Mouse (Mus musculus) Patski (cell line): Measurements from ENCODE around the gene Gm45062. TPM values are rescaled to one million over a fixed set of nuclear protein-coding genes. Genes with fewer than 3 reads are reported as not detected.

Source experiments
- ATAC-seq: fragments of 100-300 bp; one replicate; pipeline ENCODE4 v1.8.0; 2021
- CTCF ChIA-PET: fragments of 350-600 bp; sonication (Branson Sonifier 250); formaldehyde crosslinking; loops from one replicate; lab custom pipeline; 2022; ENCODE audit warnings: inconsistent platforms; lab: Charles Lee
- POLR2A ChIA-PET: fragments of 350-600 bp; sonication (Branson Sonifier 250); formaldehyde crosslinking; loops from one replicate; lab custom pipeline; 2022; ENCODE audit warnings: antibody characterized with exemption, inconsistent platforms; lab: Charles Lee
- DNase-seq: peaks from one replicate; pipeline ENCODE4 v3.0.0-alpha.2; 2011; ENCODE audit warnings: low read depth, low spot score
- H3K27me3 ChIP-seq: fragments of 371-371 bp; one replicate; pipeline ENCODE4 v1.5.1; 2021
- CTCF ChIP-seq: fragments of 100-300 bp; IDR thresholded peaks from one replicate; pipeline ENCODE4 v1.5.1; 2021
- in situ Hi-C: fragments of 300-500 bp; cut with MboI; formaldehyde crosslinking; loops from 3 replicates; pipeline ENCODE4 v1.11.1; 2018; ENCODE audit warnings: low pct_unique_long_range_greater_than_20kb, mixed read lengths
- polyA plus RNA-seq: library from polyadenylated mRNA; unstranded; gene quantifications from one replicate; pipeline ENCODE4 v1.2.3, GENCODE M21; 2021

The Gm45062 gene
- polyA plus RNA-seq, 1 experiment from 2014 or later = 3.9 TPM

DNA sequence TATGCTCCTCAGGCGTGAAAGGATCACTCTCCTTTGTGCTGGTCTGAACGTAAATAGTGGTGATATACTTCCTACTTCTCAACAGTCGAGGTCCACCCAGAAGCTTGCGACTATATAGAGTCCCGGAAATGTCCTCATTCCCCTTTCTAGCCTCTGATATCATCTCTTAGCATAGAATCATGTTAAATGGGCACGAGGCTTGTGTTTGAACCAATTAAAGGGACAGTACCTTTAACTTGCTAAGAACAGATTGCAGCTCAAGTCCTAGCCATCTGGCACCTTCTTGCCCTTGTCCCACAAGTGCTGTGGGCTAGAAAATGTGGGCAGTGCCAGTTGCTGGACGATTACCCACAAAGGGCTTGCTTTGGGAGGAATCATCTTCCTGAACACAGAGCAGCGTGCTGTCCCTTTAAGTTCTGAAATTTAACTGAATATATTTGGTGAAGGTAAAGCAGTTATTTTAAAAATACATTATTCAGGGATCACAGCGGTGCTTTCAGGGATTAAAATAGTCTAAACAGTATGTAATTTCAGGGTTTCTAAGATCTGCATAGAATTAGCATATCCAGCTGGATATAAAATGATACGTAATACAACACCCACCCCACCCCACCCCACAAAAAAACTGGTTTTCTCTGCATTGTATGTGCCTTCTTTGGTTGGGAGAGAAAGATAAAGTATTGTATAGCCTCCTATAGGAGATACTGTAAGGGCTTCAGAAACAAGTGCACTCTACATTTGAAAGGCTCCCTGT lies 153.8 kb downstream of the Gm45062 start:
- in situ Hi-C loops = no loop called here
- TF ChIP-seq CTCF = no peak
- ChIA-PET CTCF (interaction anchor here (0.6 to 1.2 kb wide), 4 partner anchors 12 to 136 kb away, joined by 3 to 4 read pairs (median 3); no protein-coding TSS in a partner anchor), POLR2A (no interaction called here)
- DNase-seq (no peak), ATAC-seq (no peak)
- H3K27me3 ChIP-seq = no peaks in the 10 kb centered on the region

DNA sequence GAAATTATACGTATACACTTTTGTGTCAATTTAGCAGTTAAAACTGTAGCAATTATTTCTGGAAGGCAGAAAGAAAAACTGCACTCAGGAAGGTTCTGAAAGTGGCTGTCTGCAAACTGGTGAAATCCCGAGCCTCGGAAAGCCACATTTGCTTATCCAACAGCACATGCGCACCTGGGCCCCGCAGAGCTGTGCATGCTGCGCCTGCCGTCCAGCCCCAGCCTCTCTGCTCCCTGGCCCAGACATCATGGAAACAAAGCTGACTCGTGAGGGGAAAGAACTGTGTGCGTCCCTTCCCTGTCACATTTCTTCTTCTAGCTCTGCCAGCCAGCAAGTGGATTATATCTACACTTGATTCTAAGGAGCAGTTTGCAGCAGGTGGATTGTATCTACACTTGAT lies 154.8 kb downstream of the Gm45062 start:
- no peaks in the 10 kb centered on the region for H3K27me3 ChIP-seq
- ChIA-PET CTCF (no interaction called here), POLR2A (no interaction called here)
- DNase-seq (no peak), ATAC-seq (no peak)
- in situ Hi-C loops = no loop called here
- TF ChIP-seq CTCF = no peak

DNA sequence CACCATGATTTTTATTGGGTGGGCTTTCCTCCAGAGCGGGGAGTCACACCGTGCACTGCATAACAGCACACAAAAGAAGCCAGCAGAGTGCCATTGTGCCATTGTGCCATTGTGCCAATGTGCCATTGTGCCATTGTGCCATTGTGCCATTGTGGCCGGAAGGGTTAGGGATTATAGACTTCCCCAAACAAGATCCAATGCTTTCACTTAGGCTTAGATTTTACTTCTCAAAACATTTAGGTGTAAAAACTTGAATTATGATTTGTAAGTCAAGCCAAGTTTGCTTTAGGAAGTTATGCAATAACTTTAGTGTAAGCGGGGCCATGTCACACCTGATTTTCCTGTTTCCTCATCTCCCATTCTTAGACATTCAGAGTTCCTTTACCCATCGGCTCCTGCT lies 156.6 kb downstream of the Gm45062 start:
- CTCF ChIA-PET = interaction anchor here (1.4 kb wide), 1 partner anchor 9 kb away, joined by 5 read pairs; no protein-coding TSS in a partner anchor
- TF ChIP-seq CTCF = no peak
- no peaks in the 10 kb centered on the region for H3K27me3 ChIP-seq
- in situ Hi-C loops = no loop called here
- POLR2A ChIA-PET = no interaction called here
- DNase-seq (no peak), ATAC-seq (no peak)

DNA sequence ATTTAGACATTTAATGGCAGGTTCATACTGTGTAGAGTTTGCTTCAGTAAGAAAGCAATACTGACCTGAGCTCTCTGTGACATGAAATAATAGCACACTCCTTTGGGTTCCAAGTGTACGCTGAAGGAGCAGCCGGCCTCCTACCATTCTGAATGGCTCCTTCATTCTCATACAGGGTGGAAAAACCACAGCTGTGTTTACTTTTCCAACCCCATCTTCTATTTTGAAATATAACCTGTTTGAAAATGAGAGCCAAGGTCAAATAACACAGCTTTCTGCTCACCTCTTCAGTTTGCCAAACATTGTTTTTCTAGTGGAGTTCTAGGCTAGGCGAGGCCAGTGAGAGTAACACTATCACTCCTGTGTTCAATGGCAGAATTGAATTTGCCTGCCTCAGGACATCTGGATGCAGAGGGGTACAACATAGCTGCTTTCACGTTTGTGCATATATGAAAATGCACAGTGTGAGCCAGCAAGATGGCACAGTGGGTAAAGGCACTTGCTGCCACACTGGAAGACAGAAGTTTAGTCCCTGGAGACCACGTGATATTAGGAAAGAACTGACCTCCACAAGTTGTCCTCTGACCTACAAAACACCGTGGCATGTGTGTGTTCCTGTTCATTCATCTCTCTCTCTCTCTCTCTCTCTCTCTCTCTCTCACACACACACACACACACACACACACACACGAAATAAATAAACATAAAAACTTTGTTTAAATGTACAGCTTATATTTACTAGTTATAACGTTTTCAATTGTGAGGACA lies 157.7 kb downstream of the Gm45062 start:
- no peak for TF ChIP-seq CTCF
- in situ Hi-C loops = no loop called here
- CTCF ChIA-PET = no interaction called here
- no peak for DNase-seq
- ATAC-seq = no peak
- H3K27me3 ChIP-seq = no peaks in the 10 kb centered on the region
- POLR2A ChIA-PET = interaction anchor here (0.7 kb wide), 1 partner anchor 137 kb away, joined by 3 read pairs; no protein-coding TSS in a partner anchor

DNA sequence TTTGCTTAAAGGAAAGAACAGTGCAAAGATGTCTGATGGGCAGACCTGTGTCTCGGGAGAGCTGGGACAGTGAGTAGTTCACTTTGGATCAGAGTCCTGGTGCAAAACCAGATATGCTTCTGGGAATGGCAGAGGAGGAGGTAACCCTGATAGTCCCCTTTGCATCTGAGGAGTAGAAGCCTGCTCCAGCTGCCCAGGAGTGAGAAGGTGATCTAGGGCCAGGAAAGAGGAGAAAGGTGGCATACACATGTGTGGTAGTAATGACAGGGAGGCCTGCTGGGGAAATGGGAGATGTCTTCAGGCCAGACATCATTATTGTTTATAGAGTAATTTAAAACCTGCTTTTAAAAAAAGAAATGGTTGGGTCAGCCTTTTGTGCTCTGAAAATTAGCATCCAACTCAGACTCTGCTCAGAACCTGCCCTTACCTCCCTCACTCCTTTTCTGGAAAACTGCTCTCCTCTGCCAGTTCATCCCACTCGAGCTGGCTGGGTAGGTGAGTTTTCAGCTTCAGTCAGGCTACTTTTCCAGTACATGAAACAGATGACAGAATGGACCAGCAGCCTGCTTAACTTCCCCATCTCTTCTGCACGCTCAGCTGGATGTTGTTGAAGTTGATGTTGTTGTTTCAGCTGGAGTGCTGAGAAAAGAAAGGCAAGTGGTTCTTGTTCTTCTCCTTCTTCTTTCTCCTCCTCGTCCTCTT lies 160.4 kb downstream of the Gm45062 start:
- TF ChIP-seq CTCF = no peak

DNA sequence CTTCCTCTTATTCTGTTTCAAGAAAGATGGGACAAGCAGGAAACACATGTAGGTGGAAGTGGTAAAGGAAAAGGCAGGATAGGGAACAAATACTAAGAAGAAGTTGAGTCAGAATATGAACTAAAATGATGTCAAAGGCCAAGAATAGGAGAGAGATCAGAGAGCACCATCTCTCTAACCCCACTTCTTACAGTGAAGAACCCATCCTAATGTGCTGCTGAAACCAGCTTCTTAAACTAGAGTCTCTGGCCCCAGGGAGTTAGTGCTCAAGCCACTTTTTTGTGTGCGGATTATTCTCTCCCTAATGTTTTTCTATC lies 160.9 kb downstream of the Gm45062 start:
- ChIA-PET CTCF (no interaction called here), POLR2A (no interaction called here)
- no peak for ATAC-seq

More for the DNA sequence above, 160.4 kb downstream of the Gm45062 start:
- ChIA-PET POLR2A (no interaction called here), CTCF (interaction anchor here (1.2 to 1.9 kb wide), 2 partner anchors 14 to 18 kb away, joined by 3 to 4 read pairs; no protein-coding TSS in a partner anchor)
- in situ Hi-C loops = no loop called here
- DNase-seq = no peak
- no peaks in the 10 kb centered on the region for H3K27me3 ChIP-seq
- no peak for ATAC-seq

DNA sequence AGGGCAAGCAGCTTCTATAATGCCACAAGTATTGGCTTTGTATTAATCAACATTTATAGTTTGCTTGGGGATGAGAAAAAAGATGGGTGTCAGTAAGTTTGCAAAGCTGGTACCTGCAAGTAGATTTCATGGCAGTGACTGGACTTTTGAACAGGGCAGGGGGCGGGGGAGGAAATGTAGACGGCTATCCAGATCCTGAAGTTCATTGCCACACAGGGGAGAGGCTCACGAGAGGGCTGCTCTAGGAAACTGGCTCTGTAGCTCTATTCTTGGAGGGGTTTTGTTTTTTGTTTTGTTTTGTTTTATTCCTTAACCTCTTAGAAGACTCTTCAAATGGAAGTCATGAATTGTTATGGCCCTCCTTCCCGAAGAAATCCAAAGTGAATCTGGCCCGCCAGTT lies 162.2 kb downstream of the Gm45062 start:
- ChIA-PET CTCF (no interaction called here), POLR2A (no interaction called here)
- in situ Hi-C loops = no loop called here
- ATAC-seq (no peak), DNase-seq (no peak)
- H3K27me3 ChIP-seq = no peaks in the 10 kb centered on the region
- TF ChIP-seq CTCF = no peak

More for the DNA sequence above, 160.9 kb downstream of the Gm45062 start:
- in situ Hi-C loops = no loop called here
- DNase-seq = no peak
- no peaks in the 10 kb centered on the region for H3K27me3 ChIP-seq
- no peak for TF ChIP-seq CTCF

DNA sequence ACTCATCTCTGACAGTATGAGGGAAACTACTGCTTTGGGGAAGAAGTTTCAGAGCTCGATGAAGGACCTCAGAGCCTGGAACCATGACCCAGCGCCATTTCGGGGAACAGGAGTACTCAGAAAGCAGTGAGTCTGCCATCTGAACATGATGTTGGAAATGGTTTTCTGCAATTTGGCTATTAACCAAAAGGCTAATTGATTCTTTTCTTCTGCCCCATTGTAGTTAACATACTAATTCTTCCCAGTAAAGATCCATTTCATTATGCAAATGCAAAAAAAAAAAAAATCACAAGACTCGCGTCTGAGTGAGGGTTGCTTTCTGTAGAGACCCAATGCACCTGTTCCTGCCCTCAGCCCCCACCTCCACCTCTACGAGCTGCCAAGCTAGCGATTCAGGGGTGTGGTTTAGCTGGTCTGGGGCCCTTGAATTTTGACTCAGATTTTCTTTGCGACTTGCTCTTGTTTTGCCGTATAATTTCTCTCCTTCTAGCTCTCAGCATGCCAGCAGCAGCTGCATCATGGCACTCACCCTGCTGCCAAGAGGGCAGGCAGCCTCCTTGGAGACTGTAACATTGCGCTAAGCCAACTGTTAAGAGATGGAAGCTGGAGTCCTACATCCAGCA lies 162.8 kb downstream of the Gm45062 start:
- CTCF ChIA-PET = no interaction called here
- POLR2A ChIA-PET = no interaction called here
- DNase-seq (no peak), ATAC-seq (no peak)
- no peak for TF ChIP-seq CTCF
- H3K27me3 ChIP-seq = no peaks in the 10 kb centered on the region
- in situ Hi-C loops = no loop called here

DNA sequence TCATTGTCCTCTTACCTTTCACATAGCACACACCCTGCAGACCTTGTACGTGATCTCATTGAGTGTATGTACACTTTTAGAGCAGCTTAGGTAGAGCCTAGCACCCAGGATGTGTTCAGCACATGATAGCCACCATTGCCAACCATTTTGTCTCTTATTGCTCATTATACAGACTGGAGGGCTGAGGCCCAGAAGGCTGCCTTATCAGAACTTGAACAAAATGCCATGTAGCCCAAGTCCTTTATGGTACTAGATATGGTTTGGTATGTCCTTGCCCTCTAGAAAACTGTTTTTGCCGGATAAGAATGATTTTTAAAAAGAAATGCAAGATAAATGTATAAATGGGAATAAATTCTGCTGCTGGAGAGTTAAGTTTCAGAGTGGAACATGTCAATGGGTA lies 163.9 kb downstream of the Gm45062 start:
- no peak for DNase-seq
- ChIA-PET CTCF (no interaction called here), POLR2A (interaction anchor here (0.7 kb wide), 1 partner anchor 16 kb away, joined by 3 read pairs; no protein-coding TSS in a partner anchor)
- no peak for ATAC-seq
- in situ Hi-C loops = no loop called here
- no peak for TF ChIP-seq CTCF
- no peaks in the 10 kb centered on the region for H3K27me3 ChIP-seq

DNA sequence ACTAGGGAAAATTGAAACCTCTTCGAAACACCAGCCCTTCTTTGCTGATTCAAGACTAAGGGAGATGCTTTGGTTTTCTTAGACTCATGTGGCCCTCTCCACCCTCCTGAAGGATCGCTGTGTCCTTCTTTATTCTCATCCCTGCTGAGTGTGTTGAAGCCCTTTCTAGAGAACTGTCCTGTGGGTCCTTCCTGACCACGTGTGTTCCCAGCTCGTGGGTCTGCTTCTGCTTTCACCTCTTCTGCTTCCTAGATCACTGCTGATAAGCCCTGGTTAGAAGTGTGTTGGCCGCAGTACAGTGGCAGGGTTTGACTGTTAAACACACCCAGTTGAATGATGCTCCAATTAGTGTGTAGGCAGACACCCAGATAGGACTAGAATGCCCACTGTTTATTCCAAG lies 168.4 kb downstream of the Gm45062 start:
- no peaks in the 10 kb centered on the region for H3K27me3 ChIP-seq
- POLR2A ChIA-PET = no interaction called here
- no peak for TF ChIP-seq CTCF
- DNase-seq (no peak), ATAC-seq (no peak)
- in situ Hi-C loops = no loop called here
- CTCF ChIA-PET = no interaction called here
